Mouse (Mus musculus): ENCODE measurements around the gene Peg3. TPM values are rescaled to one million over a fixed set of nuclear protein-coding genes. Genes with fewer than 3 reads are reported as not detected.

Peg3 gene
- total and polyA plus RNA-seq, 3 experiments: not detected

DNA sequence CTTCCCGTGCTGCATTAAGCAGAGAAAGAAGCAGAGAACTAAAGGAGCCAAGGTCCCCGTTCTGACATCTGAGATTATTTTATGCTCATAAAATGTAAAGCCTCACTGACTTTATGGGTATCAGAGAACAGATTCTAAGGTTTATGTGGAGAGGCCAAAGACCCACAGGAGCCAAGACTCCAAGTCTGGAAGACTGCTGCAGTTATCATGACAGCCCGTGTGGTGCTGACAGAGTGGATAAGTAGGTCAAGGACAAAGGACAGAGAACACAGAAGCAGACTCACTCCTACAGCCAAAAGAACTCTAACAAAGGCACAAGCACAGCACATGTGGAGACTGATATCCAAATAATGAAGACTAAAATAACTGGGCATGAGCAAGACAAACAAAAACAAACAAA, 63.5 kb downstream of the Peg3 start:
- no peak for DNase-seq (ENCODE audit: extremely low read depth)
- no peaks in the 10 kb centered on the region for H3K79me2 ChIP-seq (replicated peaks; ENCODE audit: control insufficient read depth, extremely low read depth, insufficient read depth, poor library complexity, severe bottlenecking)
- H3K9me3 ChIP-seq (replicated peaks; ENCODE audit: low read length): peaks cover 59% of the 10 kb centered on the region
- H3K27ac ChIP-seq (ENCODE audit: insufficient read depth, low read depth): no peak overlapping the region
- dilution Hi-C loops (cut with MboI; ENCODE audit: extremely low pct_ligation_motif_present, extremely low pct_unique_long_range_greater_than_20kb, low sequenced_read_pairs): no loop called here
- no peak overlapping the region for H3K4me3 ChIP-seq (replicated peaks in 1 of 3; ENCODE audit: low read depth in 2 of 3, low read length in 2 of 3, poor library complexity in 1 of 3)
- H3K27me3 ChIP-seq (replicated peaks): no peaks in the 10 kb centered on the region
- no peak overlapping the region for H3K4me2 ChIP-seq (ENCODE audit: insufficient read depth, low read depth, poor library complexity, severe bottlenecking)
- no peaks in the 10 kb centered on the region for H3K36me3 ChIP-seq (replicated peaks in 1 of 2; ENCODE audit: control insufficient read depth in 1 of 2, insufficient read depth in 1 of 2, low read length in 1 of 2)
- no peaks in the 10 kb centered on the region for H3K4me1 ChIP-seq (ENCODE audit: control insufficient read depth in 1 of 2, insufficient read depth in 2 of 2)
- no peak for TF ChIP-seq MAFK (IDR thresholded peaks at IDR 0.05; ENCODE audit: insufficient replicate concordance, low read length)
- TF ChIP-seq ELF1 (IDR thresholded peaks at IDR 0.05; ENCODE audit: low read depth, low read length): no peak
- no peak for TF ChIP-seq MAX (IDR thresholded peaks at IDR 0.05; ENCODE audit: low read length)
- TF ChIP-seq CHD1 (IDR thresholded peaks at IDR 0.05; ENCODE audit: low read depth, low read length): no peak
- TF ChIP-seq ZNF384 (IDR thresholded peaks at IDR 0.05; ENCODE audit: low read depth, low read length): no peak
- no peak for TF ChIP-seq JUN (IDR thresholded peaks at IDR 0.05; ENCODE audit: insufficient read depth, low read depth, low read length)
- no peak for TF ChIP-seq TCF12 (IDR thresholded peaks at IDR 0.05; ENCODE audit: low read depth, low read length)
- TF ChIP-seq USF2 (conservative IDR thresholded peaks at IDR 0.05; ENCODE audit: low read depth, low read length): no peak
- TF ChIP-seq SIN3A (IDR thresholded peaks at IDR 0.05; ENCODE audit: low read length): no peak
- TF ChIP-seq GABPA (IDR thresholded peaks at IDR 0.05; ENCODE audit: insufficient replicate concordance, low read depth, low read length): no peak
- no peak for TF ChIP-seq NELFE (IDR thresholded peaks at IDR 0.05; ENCODE audit: low read depth, low read length)
- no peak for TF ChIP-seq JUND (conservative IDR thresholded peaks at IDR 0.05; ENCODE audit: low read depth, low read length)
- no peak for TF ChIP-seq MAZ (IDR thresholded peaks at IDR 0.05; ENCODE audit: low read depth, low read length)
- TF ChIP-seq HCFC1 (IDR thresholded peaks at IDR 0.05; ENCODE audit: low read depth, low read length): no peak
- TF ChIP-seq POLR2AphosphoS2 (IDR thresholded peaks at IDR 0.05; ENCODE audit: low read depth, low read length): no peak
- TF ChIP-seq ZMIZ1 (IDR thresholded peaks at IDR 0.05; ENCODE audit: low read depth, low read length): no peak
- no peak for TF ChIP-seq ZC3H11A (IDR thresholded peaks at IDR 0.05; ENCODE audit: low read depth, low read length)
- no peak overlapping the region for H3K9ac ChIP-seq (ENCODE audit: insufficient read depth, low read depth)
- in situ Hi-C loops (cut with MboI; ENCODE audit: low pct_ligation_motif_present, low pct_unique_long_range_greater_than_20kb, low sequenced_read_pairs): loop anchor here (25.0 kb wide), 2 partner anchors 246 to 304 kb away; partner anchors contain the start of gene Zfp78

DNA sequence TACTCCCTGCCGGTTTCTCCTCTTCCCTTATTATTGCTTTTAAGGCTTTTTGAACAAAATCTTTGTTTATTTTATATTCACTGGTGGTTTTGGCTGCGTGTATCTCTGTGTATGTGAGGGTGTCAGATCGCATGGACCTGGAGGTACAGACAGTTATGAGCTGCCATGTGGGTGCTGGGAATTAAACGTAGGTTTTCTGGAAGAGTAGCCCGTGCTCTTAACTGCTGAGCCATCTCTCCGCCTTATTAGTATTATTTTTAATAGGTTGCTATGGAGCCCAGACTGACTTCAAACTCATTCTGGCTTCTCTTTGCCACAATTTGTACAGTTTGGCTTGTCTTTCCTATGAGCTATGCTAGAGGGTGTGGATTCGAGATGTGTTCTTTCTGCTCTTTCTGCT, 66.8 kb downstream of the Peg3 start:
- Histone ChIP-seq H3K4me1 (ENCODE audit: control insufficient read depth in 1 of 2, insufficient read depth in 2 of 2) (no peaks in the 10 kb centered on the region), H3K27ac (ENCODE audit: insufficient read depth, low read depth) (no peak overlapping the region), H3K27me3 (replicated peaks) (no peaks in the 10 kb centered on the region), H3K9me3 (replicated peaks; ENCODE audit: low read length) (peaks cover 55% of the 10 kb centered on the region), H3K79me2 (replicated peaks; ENCODE audit: control insufficient read depth, extremely low read depth, insufficient read depth, poor library complexity, severe bottlenecking) (no peaks in the 10 kb centered on the region), H3K36me3 (replicated peaks in 1 of 2; ENCODE audit: control insufficient read depth in 1 of 2, insufficient read depth in 1 of 2, low read length in 1 of 2) (no peaks in the 10 kb centered on the region), H3K4me2 (ENCODE audit: insufficient read depth, low read depth, poor library complexity, severe bottlenecking) (no peak overlapping the region), H3K4me3 (replicated peaks in 1 of 3; ENCODE audit: low read depth in 2 of 3, low read length in 2 of 3, poor library complexity in 1 of 3) (no peak overlapping the region), H3K9ac (ENCODE audit: insufficient read depth, low read depth) (no peak overlapping the region)
- TF ChIP-seq MEF2A (IDR thresholded peaks at IDR 0.05; ENCODE audit: borderline replicate concordance, low read depth, low read length) (no peak), USF1 (IDR thresholded peaks at IDR 0.05; ENCODE audit: low read depth, low read length) (no peak), IRF4 (IDR thresholded peaks at IDR 0.05; ENCODE audit: low read depth, low read length) (no peak), SMC3 (IDR thresholded peaks at IDR 0.05; ENCODE audit: low read depth, low read length) (no peak), RCOR1 (conservative IDR thresholded peaks at IDR 0.05; ENCODE audit: low read depth, low read length) (no peak), E2F4 (IDR thresholded peaks at IDR 0.05; ENCODE audit: insufficient replicate concordance, low read depth, low read length) (no peak), MYC (IDR thresholded peaks at IDR 0.05; ENCODE audit: low read depth, low read length) (no peak), NRF1 (IDR thresholded peaks at IDR 0.05; ENCODE audit: low read depth, low read length) (no peak), TBP (conservative IDR thresholded peaks at IDR 0.05; ENCODE audit: low read depth, low read length) (no peak), SIN3A (IDR thresholded peaks at IDR 0.05; ENCODE audit: low read length) (no peak), MAX (IDR thresholded peaks at IDR 0.05; ENCODE audit: low read length) (no peak), KAT2A (IDR thresholded peaks at IDR 0.05; ENCODE audit: insufficient replicate concordance, low read length) (no peak), CHD1 (IDR thresholded peaks at IDR 0.05; ENCODE audit: low read depth, low read length) (no peak), ZMIZ1 (IDR thresholded peaks at IDR 0.05; ENCODE audit: low read depth, low read length) (no peak)
- dilution Hi-C loops (cut with MboI; ENCODE audit: extremely low pct_ligation_motif_present, extremely low pct_unique_long_range_greater_than_20kb, low sequenced_read_pairs) (no loop called here), in situ Hi-C loops (cut with MboI; ENCODE audit: low pct_ligation_motif_present, low pct_unique_long_range_greater_than_20kb, low sequenced_read_pairs) (loop anchor here (25.0 kb wide), 2 partner anchors 249 to 301 kb away; partner anchors contain the start of gene Zfp78)
- DNase-seq (ENCODE audit: extremely low read depth): no peak

All from CH12.LX (cell line).